Mouse (Mus musculus) erythroblast, embryonic 14.5 days (primary cell): Measurements from ENCODE around the gene Wiz. TPM values are rescaled to one million over a fixed set of nuclear protein-coding genes. Genes with fewer than 3 reads are reported as not detected.

Experiments
- H3K27me3 ChIP-seq: 2 replicates; pipeline ENCODE4 v1.6.1; 2012; ENCODE audit warnings: inconsistent platforms; ENCODE audit not compliant: control insufficient read depth
- H3K36me3 ChIP-seq: 2 replicates; pipeline ENCODE4 v1.6.1; 2012; ENCODE audit warnings: mild to moderate bottlenecking, inconsistent platforms; ENCODE audit not compliant: control insufficient read depth
- H3K4me1 ChIP-seq: 2 replicates; pipeline ENCODE4 v1.6.1; 2012; ENCODE audit warnings: inconsistent platforms; ENCODE audit not compliant: control insufficient read depth
- H3K4me3 ChIP-seq: replicated peaks from 2 replicates; pipeline ENCODE3; 2012; ENCODE audit warnings: moderate library complexity, mild to moderate bottlenecking, inconsistent platforms
- H3K9me3 ChIP-seq: 2 replicates; pipeline ENCODE4 v1.6.1; 2012; ENCODE audit warnings: low read length, inconsistent platforms, mixed read lengths; ENCODE audit not compliant: control insufficient read depth
- GATA1 ChIP-seq: IDR thresholded peaks from 2 replicates; pipeline ENCODE4 v1.6.1; 2012; ENCODE audit warnings: low read length, inconsistent platforms, mixed read lengths
- TAL1 ChIP-seq: IDR thresholded peaks from 3 replicates; pipeline ENCODE4 v1.6.1; 2012; ENCODE audit warnings: low read length, inconsistent platforms, mixed read lengths
- polyA plus RNA-seq: library from polyadenylated mRNA; stranded (reverse); fragments of >175 nt; gene quantifications from 2 replicates; pipeline ENCODE4 v1.2.3, GENCODE M21; 2012

Gene Wiz
- polyA plus RNA-seq = 2.2 and 2.5 TPM in 2 replicates

DNA sequence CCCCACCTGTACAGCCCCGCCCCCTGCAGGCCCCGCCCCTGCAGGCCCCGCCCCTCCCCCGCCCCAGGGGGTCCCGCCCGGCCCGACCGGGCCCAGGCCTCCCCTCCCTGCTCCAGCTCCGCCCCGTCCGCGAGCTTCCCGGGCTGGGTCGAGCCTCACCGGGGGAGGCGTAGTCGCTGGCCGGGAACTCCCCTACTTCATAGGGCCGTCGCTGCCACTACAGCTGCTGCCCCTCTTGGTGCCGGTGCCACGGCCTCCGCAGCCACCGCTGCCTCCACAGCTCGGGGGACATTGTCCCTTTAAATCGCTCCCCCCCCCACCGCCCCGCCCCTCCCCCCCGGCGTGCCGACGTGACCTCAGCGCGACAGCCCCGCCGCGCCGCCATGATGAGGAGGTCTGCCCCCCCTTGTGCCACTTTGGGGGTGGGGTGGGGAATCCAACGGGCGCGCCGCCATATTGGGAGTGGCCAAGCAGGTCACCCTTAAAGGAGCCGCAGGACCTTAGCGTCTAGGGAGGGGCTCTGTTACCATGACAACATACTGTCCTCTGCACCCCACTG, at the start of gene Wiz:
Gene Wiz, minus strand, starts transcription at position 339 of the 559 bp plus-strand sequence.
- Histone ChIP-seq H3K36me3 (peaks cover 2% of the 10 kb centered on the region; the same call in 1 of the 2 replicates), H3K4me3 (peak within 1 kb of the TSS; percentile 81), H3K9me3 (no peaks in the 10 kb centered on the region), H3K4me1 (peaks cover 34% of the 10 kb centered on the region), H3K27me3 (peaks cover 16% of the 10 kb centered on the region)
- TF ChIP-seq TAL1 (no peak), GATA1 (no peak)

GRCm38 (mm10) chr17:32437106-32437505, 47.9 kb upstream of the Wiz start:
- Histone ChIP-seq H3K4me3 (no peak overlapping the region), H3K9me3 (no peaks in the 10 kb centered on the region), H3K27me3 (peaks cover 4% of the 10 kb centered on the region; the same call in 1 of the 2 replicates), H3K4me1 (no peaks in the 10 kb centered on the region), H3K36me3 (no peaks in the 10 kb centered on the region)
- TF ChIP-seq TAL1 = no peak
- no peak for TF ChIP-seq GATA1

- H3K27me3 ChIP-seq = 0 out of 2 replicates have a peak, but pooled peaks cover 2% of the 10 kb centered on the region
- H3K36me3 ChIP-seq = no peaks in the 10 kb centered on the region
- TF ChIP-seq GATA1 = no peak
- TF ChIP-seq TAL1 = no peak
- no peaks in the 10 kb centered on the region for H3K4me1 ChIP-seq
- H3K4me3 ChIP-seq = no peak overlapping the region
- H3K9me3 ChIP-seq = no peaks in the 10 kb centered on the region
These were observed 45.9 kb upstream of the Wiz start for GRCm38 (mm10) chr17:32435151-32435550.

GRCm38 (mm10) chr17:32434324-32434723, 45.1 kb upstream of the Wiz start:
- no peak for TF ChIP-seq GATA1
- 0 out of 3 replicates have a peak, but pooled peaks have one; percentile 16 for TF ChIP-seq TAL1
- no peaks in the 10 kb centered on the region for H3K36me3 ChIP-seq
- H3K9me3 ChIP-seq = no peaks in the 10 kb centered on the region
- no peaks in the 10 kb centered on the region for H3K27me3 ChIP-seq
- no peak overlapping the region for H3K4me3 ChIP-seq
- no peaks in the 10 kb centered on the region for H3K4me1 ChIP-seq

DNA sequence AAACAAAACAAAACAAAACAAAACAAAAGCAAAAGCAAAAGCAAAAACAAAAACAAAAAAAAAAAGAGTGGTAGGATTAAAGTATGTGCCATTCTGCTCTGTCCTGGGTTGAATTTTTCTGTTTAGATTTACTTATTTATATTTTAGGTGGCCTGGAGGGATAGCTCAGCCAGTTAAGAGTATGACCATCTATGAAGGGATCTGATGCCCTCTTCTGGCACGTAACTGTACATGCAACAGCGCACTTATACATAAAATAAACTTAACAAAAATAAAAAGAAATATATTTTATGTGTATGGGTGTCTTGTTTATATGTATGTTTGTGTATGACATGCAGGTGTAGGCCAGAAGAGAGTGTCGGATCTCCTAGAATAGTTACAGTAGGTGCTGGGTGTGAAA, 42.7 kb upstream of the Wiz start:
- TF ChIP-seq GATA1 (no peak), TAL1 (no peak)
- Histone ChIP-seq H3K4me3 (no peak overlapping the region), H3K4me1 (no peaks in the 10 kb centered on the region), H3K9me3 (no peaks in the 10 kb centered on the region), H3K27me3 (no peaks in the 10 kb centered on the region), H3K36me3 (no peaks in the 10 kb centered on the region)

DNA sequence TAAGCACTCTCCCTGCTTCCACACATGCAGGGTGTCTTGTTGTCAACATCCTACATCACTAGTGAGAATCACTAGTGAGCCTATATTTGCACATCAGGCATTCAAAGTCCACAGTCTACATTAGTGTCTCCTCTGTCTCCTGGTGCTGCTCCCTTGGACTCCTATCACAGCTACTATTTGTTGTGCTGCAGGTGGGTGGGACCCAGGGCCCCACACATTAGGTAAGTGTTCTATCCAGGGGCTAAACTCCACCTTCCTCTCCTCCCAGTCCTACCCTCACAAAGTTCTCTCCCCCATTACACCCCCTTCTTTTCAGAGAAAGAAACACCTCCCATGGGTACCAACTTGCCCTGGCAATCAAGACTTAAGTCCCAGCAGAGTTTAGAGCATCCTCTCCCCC, 37.4 kb upstream of the Wiz start:
- no peaks in the 10 kb centered on the region for H3K4me1 ChIP-seq
- no peaks in the 10 kb centered on the region for H3K27me3 ChIP-seq
- H3K4me3 ChIP-seq = no peak overlapping the region
- H3K9me3 ChIP-seq = no peaks in the 10 kb centered on the region
- H3K36me3 ChIP-seq = no peaks in the 10 kb centered on the region
- TF ChIP-seq GATA1 (no peak), TAL1 (no peak)

DNA sequence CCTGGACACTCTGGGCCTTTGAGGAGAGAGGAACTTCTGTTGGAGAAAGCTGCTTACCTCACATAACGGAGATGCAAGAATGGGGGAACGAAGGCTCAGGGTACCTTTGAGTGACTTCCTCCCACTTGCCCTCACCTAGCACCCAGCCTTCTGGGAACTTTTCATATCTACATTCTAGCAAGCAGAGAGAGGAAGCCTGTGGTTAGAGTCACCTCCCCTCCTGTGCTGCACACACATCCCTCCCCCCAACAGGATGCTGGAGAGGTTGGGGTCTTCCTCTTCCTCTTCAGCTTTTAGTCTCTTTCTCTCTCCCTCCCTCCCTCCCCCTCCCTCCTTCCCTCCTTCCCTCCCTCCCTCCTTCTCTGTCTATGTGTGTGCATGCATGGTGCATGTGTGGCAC, 34.8 kb upstream of the Wiz start, which contains the start of gene Pglyrp2:
Gene Pglyrp2, minus strand, starts transcription at position 134 of the 400 bp plus-strand sequence.
- H3K36me3 ChIP-seq = no peaks in the 10 kb centered on the region
- H3K27me3 ChIP-seq = no peaks in the 10 kb centered on the region
- H3K4me1 ChIP-seq = no peaks in the 10 kb centered on the region
- H3K4me3 ChIP-seq = no peak within 1 kb of the TSS
- H3K9me3 ChIP-seq = no peaks in the 10 kb centered on the region
- TF ChIP-seq GATA1 (no peak), TAL1 (no peak)

GRCm38 (mm10) chr17:32420781-32421180, 31.5 kb upstream of the Wiz start:
- no peak overlapping the region for H3K4me3 ChIP-seq
- TF ChIP-seq TAL1 (no peak), GATA1 (no peak)
- H3K9me3 ChIP-seq = no peaks in the 10 kb centered on the region
- H3K4me1 ChIP-seq = no peaks in the 10 kb centered on the region
- no peaks in the 10 kb centered on the region for H3K36me3 ChIP-seq
- H3K27me3 ChIP-seq = no peaks in the 10 kb centered on the region

- Histone ChIP-seq H3K36me3 (no peaks in the 10 kb centered on the region), H3K9me3 (no peaks in the 10 kb centered on the region), H3K4me3 (no peak overlapping the region), H3K4me1 (no peaks in the 10 kb centered on the region), H3K27me3 (no peaks in the 10 kb centered on the region)
- TF ChIP-seq GATA1 (no peak), TAL1 (no peak)
These were observed 30.8 kb upstream of the Wiz start for GRCm38 (mm10) chr17:32419989-32420388.

DNA sequence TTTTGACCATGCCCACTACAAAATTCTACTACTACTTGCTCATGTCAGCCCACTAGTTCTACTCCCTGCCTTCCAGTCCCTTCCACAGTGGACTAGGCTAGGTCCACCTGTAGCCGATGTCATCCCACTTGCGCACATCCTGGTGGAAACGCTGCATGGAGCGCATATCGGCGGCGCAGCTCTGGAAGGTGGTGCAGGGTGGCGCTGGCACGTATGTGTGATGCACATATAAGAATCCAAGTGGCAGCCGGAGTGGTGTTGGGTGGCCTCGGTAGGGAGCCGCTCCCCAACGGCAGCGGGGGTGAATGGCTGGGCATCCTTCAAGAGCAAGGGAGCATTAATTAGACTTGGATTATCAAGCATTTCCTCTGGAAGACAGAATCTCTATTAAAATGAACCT, 27.5 kb upstream of the Wiz start:
- TF ChIP-seq TAL1 (no peak), GATA1 (no peak)
- Histone ChIP-seq H3K9me3 (no peaks in the 10 kb centered on the region), H3K4me3 (no peak overlapping the region), H3K4me1 (no peaks in the 10 kb centered on the region), H3K27me3 (no peaks in the 10 kb centered on the region), H3K36me3 (no peaks in the 10 kb centered on the region)
